Mouse (Mus musculus) frontal cortex, postnatal 10 days (tissue): ENCODE data around the gene A130010J15Rik.

Experiments
- DNase-seq, 2 experiments: peaks; one replicate each; pipeline ENCODE4 v3.0.0; 2022; ENCODE audit warnings: low spot score in 2 of 2, mixed read lengths in 1 of 2

The A130010J15Rik gene

DNA sequence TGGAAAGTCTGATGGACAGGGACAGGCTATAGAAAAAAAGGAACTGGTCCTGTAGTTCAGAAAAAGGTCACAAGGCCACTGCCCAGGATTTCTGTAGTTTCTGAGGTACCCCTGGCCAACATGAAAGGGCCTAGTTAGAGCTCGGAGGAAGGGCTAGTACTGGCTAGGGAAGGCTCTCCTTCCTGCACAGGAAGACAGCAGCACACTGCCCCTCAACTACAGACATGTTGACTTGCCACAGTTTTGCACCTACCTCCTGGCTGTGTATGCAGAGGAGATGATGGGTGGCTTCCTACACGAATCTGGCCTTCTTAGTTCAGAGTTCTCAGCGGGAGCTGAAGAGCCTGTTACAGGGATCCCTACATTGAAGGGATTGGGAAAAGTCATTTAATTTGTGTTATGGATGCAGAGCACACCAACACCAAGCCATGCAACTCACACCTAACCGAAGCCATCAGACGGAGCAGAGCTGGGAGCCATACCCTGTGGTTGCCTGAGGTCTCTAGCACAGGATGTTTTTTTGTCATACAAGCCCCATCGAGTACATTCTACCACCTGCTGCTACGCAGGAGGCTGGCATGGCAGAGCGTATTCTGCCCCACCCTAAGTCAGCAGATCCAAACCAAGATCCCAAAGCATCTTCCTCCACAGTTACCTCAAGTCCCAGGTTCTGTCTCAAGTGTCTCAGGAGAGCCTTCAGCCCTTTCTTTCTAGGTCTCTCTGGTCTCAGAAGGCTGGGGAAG is 33.0 kb downstream of the A130010J15Rik start:
- DNase-seq, result no peak

DNA sequence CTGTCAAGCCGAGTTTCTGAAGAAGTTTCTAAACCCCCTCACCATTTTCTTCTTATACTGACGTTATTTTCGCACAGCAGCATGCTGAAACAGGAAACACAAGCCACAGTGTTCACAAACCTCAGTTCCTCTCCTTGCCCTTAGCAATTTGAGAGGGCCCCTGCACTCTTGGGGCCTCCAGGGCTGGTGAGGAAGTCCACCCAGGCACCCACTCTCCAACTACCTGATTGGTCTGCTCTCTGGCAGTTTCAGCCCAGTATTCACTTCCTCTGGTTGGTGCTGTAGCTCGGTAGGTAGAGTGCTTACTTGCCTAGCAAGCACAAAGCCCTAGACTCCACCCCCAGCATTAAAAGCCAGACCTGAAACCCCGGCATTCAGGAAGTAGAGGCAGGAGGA is 33.5 kb downstream of the A130010J15Rik start, which contains the start of gene Traf3ip3:
Gene Traf3ip3 (minus strand): TSS at position 321 of the 396 bp plus-strand sequence.
- DNase-seq, result no peak

DNA sequence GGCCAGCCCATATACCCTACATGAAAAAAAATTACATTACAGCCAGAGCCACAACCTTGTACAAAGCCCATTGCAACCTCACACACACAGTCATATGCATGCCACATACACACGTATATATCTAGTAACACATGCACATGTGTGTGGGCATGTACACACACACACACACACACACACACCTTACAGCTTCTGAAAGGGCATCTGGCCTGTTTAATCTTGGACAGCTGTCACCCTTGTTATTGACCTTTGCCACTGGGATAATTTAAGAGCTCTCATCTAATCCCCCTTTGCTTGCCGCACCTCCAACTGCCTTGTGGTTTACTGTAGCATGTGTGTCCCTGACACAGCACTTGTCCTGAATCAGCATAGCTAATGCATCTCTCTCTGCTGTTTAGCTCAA is 36.0 kb downstream of the A130010J15Rik start:
- no peak for DNase-seq

DNA sequence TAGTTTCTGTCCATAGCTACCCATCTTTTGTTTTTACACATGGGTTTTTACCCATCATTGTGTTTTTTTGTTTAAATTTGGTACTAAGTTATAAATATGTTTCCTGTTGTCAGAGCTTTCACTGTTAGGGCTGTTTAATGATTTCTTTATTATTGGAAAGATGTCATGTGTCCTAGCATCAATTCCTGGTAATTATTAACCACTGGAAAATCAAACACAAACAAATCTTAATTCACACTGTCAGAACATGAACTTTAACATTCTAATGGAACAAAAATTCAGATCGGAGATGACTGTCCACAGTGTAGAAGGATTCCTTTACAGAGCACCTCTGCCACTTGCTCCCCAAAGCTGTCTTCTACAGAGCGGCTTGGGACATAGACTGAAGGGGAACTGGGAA is 37.6 kb downstream of the A130010J15Rik start:
- no peak for DNase-seq

DNA sequence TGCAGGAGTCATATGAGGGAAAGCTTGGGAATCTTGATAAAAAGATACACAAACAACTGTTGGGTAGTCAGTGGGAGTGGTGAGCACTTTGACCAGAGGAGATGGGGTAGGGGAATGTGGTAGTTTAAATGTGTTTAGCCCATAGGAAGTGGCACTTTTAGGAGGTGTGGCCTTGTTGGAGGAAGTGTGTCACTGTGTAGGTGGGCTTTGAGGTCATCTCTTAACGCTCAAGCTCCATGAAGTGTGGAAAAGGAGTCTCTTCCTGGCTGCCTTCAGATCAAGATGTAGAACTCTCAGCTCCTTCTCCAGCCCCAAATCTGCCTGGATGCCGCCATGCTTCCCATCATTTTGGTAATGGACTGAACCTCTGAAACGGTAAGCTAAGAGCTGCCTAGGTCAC is 39.7 kb downstream of the A130010J15Rik start, which contains the start of gene Lamb3:
Gene Lamb3 (plus strand): TSS at position 197 of the 400 bp plus-strand sequence.
- no peak for DNase-seq

DNA sequence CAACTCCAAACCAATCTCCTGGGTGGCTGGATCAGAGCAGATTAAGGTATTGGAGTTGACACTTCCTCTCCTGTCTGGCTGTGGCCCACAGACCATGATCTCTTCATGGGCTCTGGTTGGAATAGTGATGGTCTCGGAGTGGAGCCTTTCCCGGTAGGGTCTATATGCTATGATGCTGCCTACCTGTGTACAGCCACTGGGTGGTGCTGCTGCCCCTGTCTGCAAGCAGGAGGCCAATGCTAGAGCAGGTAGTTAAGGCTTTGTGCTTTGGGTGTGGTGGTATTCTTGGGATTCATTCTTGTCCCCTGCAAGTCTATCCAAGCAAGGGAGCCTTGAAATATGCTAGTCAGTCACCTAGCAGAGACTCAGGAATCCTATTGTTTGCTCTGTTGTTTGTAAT is 40.3 kb downstream of the A130010J15Rik start:
- peak in 1 of 2 experiments; percentile 42 for DNase-seq

DNA sequence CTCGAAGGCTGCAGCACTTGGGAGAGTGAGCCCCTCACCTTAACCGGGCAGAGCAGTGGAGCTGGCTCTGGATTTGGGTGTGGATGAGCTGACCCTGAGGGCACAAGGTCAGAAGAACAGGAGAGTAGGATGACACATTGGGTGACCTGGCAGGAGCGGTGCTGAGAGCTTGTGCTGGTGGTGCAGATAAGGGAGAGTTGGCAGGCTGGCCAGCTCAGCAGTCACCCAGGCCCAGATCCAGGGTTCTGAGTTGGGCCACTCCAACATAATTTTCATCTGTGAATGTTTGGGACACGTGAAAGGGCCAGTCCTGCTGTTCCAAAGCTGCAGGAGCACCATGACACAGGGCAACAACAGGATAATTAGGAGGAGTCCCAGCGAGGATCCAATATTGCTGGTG is 43.5 kb downstream of the A130010J15Rik start:
- DNase-seq, result no peak

DNA sequence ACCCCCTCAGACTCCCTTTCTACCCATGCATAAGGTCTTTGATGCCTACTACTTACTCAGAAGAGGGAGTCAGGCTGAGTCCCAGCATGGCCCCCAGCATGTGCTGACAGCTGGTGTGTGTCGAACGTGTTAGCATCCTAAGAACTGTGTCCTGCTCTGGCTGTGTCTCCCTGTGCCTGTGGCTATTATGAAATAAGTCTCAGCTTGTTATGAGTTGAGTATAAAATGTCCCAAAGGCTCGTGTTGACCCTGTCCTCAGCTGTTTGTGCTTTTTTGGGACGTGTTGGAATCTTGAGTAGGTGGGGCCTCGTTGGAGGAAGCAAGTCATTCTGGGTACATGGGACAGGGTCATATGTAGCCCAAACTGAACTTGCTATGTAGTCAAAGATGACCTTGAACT is 46.2 kb downstream of the A130010J15Rik start:
- no peak for DNase-seq

DNA sequence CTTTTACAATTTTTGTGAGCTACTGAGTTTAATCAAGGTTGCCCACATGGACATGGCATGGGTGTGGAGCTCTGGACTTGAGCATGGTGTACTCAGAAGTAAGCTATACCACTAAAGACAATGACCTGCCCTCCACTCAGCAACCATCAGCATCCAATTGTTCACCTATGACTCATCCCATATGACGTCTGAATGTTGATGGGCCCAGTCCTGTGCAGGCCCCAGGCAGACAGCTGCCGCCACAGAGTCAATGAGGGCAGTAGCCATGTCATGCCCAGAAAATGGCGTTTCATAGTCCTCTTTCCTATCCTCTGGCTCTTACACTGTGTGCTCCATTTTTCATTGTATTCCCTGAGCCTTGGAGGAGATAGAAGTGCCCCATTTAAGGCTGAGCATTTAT is 48.2 kb downstream of the A130010J15Rik start:
- no peak for DNase-seq

DNA sequence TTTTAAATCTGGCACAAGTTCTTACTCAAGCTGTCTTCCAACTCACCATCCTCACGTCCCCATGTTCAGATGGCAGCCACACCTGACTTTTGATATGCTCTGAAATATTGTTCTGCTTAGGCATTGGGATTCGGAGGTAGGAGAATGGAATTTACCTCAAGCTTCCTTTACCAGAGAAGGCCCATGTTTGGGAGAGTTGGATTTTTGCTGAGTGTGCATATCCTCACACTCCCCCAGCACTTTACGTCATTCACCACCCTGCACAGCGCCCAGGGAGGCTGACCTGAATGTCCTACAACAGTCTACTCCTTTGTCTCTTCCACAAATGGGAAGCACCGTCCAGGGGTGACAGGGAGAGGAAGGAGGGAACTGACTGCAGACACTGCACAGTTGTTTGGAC is 52.6 kb downstream of the A130010J15Rik start:
- no peak for DNase-seq

DNA sequence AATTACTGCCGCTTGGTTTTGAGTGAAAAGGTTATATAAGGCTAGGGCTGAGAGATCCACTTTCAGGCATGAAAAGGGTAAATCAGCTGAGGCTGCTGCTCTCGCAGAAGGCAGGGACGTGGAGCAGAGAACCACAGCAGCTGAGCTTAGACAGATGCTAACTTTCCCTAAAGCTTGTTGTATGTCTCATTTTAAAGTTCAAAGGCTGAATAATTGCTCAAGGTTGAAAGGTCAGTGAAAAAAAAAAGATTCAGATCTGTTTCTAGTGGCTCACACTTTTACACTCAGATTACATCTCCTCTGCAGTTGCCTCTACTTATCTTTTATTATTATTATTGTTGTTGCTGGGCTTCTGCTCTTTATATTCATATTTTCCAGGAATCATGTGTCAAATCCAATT is 57.7 kb downstream of the A130010J15Rik start:
- DNase-seq, result no peak

DNA sequence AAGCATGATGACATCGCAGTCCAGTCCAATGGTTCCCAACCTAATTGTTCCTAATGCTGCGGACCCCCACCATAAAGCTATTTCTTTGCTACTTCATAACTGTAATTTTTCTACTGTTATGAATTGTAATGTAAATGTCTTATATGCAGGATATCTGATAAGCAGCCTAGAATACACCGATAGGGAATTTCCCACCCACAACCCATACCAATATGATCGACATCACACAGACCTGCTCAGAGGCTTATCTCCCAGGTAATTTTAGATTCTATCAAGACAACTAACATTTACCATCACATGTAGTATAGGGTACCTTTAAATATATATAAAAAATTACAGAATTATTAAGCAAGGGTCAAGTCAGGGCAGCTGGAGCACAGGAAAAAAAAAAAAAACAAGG is 58.3 kb downstream of the A130010J15Rik start:
- no peak for DNase-seq

DNA sequence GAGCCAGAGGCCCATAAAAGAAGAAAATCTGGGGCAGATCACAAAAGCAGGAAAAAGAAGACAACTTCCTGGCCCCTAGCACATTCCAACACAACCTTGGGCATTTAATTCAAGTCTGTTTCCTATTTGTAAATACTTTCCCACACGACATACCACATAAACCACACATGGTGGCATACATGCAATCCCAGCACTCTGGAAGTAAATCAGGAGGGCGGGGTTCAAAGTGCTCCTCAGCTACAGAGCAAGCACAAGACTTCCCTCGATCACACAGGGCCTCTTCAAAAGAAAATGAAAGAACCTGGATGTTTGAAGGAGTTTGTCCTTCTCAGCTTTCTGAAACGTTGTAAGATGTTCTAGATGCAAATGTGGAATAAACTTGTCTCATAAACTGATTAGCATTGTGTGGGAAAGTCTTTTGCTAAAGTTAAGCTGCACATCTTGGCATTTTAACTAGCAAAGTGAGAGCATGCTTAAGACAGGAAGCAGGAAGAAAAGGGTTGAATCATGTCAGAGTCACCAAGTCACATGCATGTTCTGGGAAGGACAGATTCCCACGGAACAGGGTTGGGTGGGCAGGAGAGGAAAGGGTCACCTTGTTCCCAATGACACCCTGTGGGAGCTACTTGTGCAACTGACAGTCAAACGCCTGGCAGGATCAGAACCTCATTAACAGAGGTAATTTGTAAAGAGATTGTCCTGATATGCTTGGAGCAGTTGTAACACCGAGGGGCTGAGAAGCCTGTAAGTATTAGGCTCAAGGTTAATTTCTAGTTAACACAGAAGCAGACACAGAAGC is 59.1 kb downstream of the A130010J15Rik start:
- DNase-seq, result no peak
